Mouse (Mus musculus): Measurements from ENCODE around the gene Prkce. TPM values are rescaled to one million over a fixed set of nuclear protein-coding genes. Genes with fewer than 3 reads are reported as not detected.

The Prkce gene
- polyA plus RNA-seq, 1 experiment from 2014 or later = 12.2 TPM

DNA sequence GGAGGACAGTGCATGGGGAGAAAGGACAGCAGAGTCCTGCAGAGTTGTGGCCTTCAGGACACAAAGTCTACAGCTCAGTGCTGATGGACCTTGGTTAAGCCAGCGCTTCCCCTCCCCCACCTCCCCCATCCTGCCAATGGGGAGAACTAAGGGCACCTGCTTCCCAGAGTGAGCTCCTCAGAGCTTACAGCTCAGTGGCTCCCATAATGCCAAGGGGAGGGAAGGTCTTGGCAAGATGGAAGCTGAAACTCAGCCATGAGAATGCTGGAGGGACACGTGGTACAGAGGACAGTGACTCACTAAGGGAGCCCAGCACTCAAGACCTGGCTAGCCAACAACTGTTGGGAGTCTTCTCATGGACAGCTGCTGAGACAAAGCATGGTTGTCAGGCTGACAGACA, 530.2 kb downstream of the Prkce start:
- no peaks in the 10 kb centered on the region for H3K27me3 ChIP-seq (ENCODE audit: control insufficient read depth, insufficient read depth, low read length)
- H3K27ac ChIP-seq (replicated peaks in 1 of 2; ENCODE audit: control insufficient read depth in 1 of 2, insufficient read depth in 1 of 2, low read depth in 2 of 2, low read length in 2 of 2) = no peak overlapping the region
- H3K4me2 ChIP-seq (ENCODE audit: low read length) = no peak overlapping the region
- ATAC-seq (ENCODE audit: insufficient number of reproducible peaks, insufficient read depth, low FRiP score, low read depth) = no peak
- H3K9me3 ChIP-seq (ENCODE audit: control insufficient read depth, low read length) = no peaks in the 10 kb centered on the region
- 91% methylated on average over 2 of the region's 2 CpGs for WGBS
- H3K4me1 ChIP-seq (ENCODE audit: control insufficient read depth in 2 of 2, insufficient read depth in 2 of 2, low read length in 2 of 2) = no peaks in the 10 kb centered on the region
- no peak overlapping the region for H3K9ac ChIP-seq (ENCODE audit: low read length)
- H3K36me3 ChIP-seq (ENCODE audit: control insufficient read depth, insufficient read depth, low read length) = no peaks in the 10 kb centered on the region
- no peak overlapping the region for H3K4me3 ChIP-seq (ENCODE audit: control insufficient read depth in 1 of 2, insufficient read depth in 1 of 2, low read depth in 1 of 2, low read length in 2 of 2)

DNA sequence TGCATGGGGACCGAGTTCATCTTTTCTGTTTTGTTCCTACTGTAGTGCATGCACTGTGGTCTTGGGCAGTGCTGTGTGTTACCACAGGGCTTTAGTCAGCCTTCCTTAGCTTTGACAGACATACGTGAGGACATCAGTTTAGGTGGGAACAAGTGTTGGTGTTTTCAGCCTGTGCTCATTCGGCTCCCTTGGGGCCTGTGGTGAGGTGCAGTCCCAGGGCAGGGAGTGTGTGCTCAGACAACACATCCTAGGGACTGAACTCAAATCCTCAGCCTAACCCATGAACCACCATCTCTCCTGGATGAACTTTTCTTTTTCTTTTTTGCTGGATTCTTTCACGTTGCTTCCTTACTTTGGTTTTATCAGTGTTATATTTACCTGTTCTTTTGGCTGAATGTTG, 535.8 kb downstream of the Prkce start:
- Histone ChIP-seq H3K27me3 (ENCODE audit: control insufficient read depth, insufficient read depth, low read length) (no peaks in the 10 kb centered on the region), H3K36me3 (ENCODE audit: control insufficient read depth, insufficient read depth, low read length) (no peaks in the 10 kb centered on the region), H3K4me3 (ENCODE audit: control insufficient read depth in 1 of 2, insufficient read depth in 1 of 2, low read depth in 1 of 2, low read length in 2 of 2) (no peak overlapping the region), H3K27ac (replicated peaks in 1 of 2; ENCODE audit: control insufficient read depth in 1 of 2, insufficient read depth in 1 of 2, low read depth in 2 of 2, low read length in 2 of 2) (no peak overlapping the region), H3K9ac (ENCODE audit: low read length) (no peak overlapping the region), H3K4me2 (ENCODE audit: low read length) (no peak overlapping the region), H3K9me3 (ENCODE audit: control insufficient read depth, low read length) (no peaks in the 10 kb centered on the region), H3K4me1 (ENCODE audit: control insufficient read depth in 2 of 2, insufficient read depth in 2 of 2, low read length in 2 of 2) (no peaks in the 10 kb centered on the region)
- 78% methylated on average over 4 of the region's 4 CpGs for WGBS
- no peak for ATAC-seq (ENCODE audit: insufficient number of reproducible peaks, insufficient read depth, low FRiP score, low read depth)

DNA sequence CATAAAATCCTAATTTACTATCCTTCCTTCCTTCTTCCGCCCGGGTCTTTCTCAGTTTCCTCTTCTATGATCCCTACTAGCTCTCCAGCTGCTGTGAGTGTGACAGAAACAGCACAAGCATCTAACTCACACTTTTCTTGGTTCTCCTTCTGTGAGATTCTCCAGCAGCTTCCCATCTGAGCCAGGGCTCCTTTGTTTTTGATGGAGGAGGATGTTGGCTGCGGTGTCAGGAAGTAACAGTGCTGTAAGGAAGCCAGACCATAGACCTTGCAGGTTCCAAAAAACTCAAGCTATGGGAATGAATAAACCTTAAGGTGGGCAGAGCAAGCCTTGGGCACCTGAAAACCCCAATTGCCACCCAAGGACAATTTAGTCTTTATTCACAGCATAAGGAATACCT, 537.7 kb downstream of the Prkce start:
- Histone ChIP-seq H3K27me3 (ENCODE audit: control insufficient read depth, insufficient read depth, low read length) (no peaks in the 10 kb centered on the region), H3K27ac (replicated peaks in 1 of 2; ENCODE audit: control insufficient read depth in 1 of 2, insufficient read depth in 1 of 2, low read depth in 2 of 2, low read length in 2 of 2) (no peak overlapping the region), H3K4me2 (ENCODE audit: low read length) (no peak overlapping the region), H3K9me3 (ENCODE audit: control insufficient read depth, low read length) (no peaks in the 10 kb centered on the region), H3K36me3 (ENCODE audit: control insufficient read depth, insufficient read depth, low read length) (no peaks in the 10 kb centered on the region), H3K4me3 (ENCODE audit: control insufficient read depth in 1 of 2, insufficient read depth in 1 of 2, low read depth in 1 of 2, low read length in 2 of 2) (no peak overlapping the region), H3K9ac (ENCODE audit: low read length) (no peak overlapping the region), H3K4me1 (ENCODE audit: control insufficient read depth in 2 of 2, insufficient read depth in 2 of 2, low read length in 2 of 2) (no peaks in the 10 kb centered on the region)
- 78% methylated on average over 3 of the region's 3 CpGs for WGBS
- no peak for ATAC-seq (ENCODE audit: insufficient number of reproducible peaks, insufficient read depth, low FRiP score, low read depth)

DNA sequence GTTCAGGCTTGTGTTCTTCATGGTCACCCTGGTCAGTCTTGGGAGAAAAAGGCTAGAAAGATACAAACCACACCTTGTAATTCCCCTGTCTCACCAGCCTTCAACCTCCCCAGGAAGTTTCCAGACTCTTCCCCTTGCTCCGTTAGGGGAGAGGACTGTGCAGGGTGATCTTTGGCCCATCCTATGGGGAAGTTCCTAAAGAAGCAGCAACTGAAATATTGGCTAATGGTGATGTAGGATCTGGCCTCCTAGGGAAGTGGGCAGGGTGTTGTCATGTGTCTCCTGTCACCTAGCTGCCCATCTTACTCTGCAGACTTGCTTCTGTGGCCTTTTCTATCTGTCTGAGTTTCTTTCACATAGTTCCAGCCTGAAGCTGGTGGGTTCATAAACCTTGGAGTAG, 538.9 kb downstream of the Prkce start:
- 70% methylated on average over 1 of the region's 1 CpGs for WGBS
- H3K4me2 ChIP-seq (ENCODE audit: low read length) = no peak overlapping the region
- ATAC-seq (ENCODE audit: insufficient number of reproducible peaks, insufficient read depth, low FRiP score, low read depth) = no peak
- H3K4me3 ChIP-seq (ENCODE audit: control insufficient read depth in 1 of 2, insufficient read depth in 1 of 2, low read depth in 1 of 2, low read length in 2 of 2) = no peak overlapping the region
- no peaks in the 10 kb centered on the region for H3K27me3 ChIP-seq (ENCODE audit: control insufficient read depth, insufficient read depth, low read length)
- H3K9ac ChIP-seq (ENCODE audit: low read length) = no peak overlapping the region
- H3K4me1 ChIP-seq (ENCODE audit: control insufficient read depth in 2 of 2, insufficient read depth in 2 of 2, low read length in 2 of 2) = no peaks in the 10 kb centered on the region
- H3K9me3 ChIP-seq (ENCODE audit: control insufficient read depth, low read length) = no peaks in the 10 kb centered on the region
- no peak overlapping the region for H3K27ac ChIP-seq (replicated peaks in 1 of 2; ENCODE audit: control insufficient read depth in 1 of 2, insufficient read depth in 1 of 2, low read depth in 2 of 2, low read length in 2 of 2)
- H3K36me3 ChIP-seq (ENCODE audit: control insufficient read depth, insufficient read depth, low read length) = no peaks in the 10 kb centered on the region

Other genes with a start within 250 kb of the Prkce start
- gene Srbd1, start 22.6 kb upstream of the Prkce start, polyA plus RNA-seq (2014; fragmentation: Nextera tagmentation; extraction: Ambion mirVana) = 5.1 and 6.7 TPM in 2 replicates

Measured in heart, embryonic 14.5 days (tissue).